ENCODE assay signal across 8 mouse cellular contexts in genomic region chr1:172313613-172314411, GRCm38 (mm10). TPM values are rescaled to one million over a fixed set of nuclear protein-coding genes. Genes with fewer than 3 reads are reported as not detected.
DNase-seq lines count a peak whose midpoint lies in the region; ATAC-seq and TF ChIP-seq lines count a peak whose summit lies in the region.

No protein-coding gene starts in this region.

- no peaks in the 10 kb centered on the region for H3K9me3 ChIP-seq in lung, embryonic 14.5 days (ENCODE audit: low read depth, low read length)
- no peaks in the 10 kb centered on the region for H3K9me3 ChIP-seq in embryonic facial prominence, embryonic 10.5 days
- H3K9me3 ChIP-seq in intestine, embryonic 15.5 days = no peaks in the 10 kb centered on the region
- no peaks in the 10 kb centered on the region for H3K9me3 ChIP-seq in neural tube, embryonic 14.5 days (ENCODE audit: control insufficient read depth, low read length)

- WGBS in lung, embryonic 14.5 days = 75% methylated on average over 10 of the region's 10 CpGs
- 74% methylated on average over 10 of the region's 10 CpGs for WGBS in embryonic facial prominence, embryonic 10.5 days
- 80% methylated on average over 10 of the region's 10 CpGs for WGBS in intestine, embryonic 15.5 days
- WGBS in neural tube, embryonic 14.5 days = 55% methylated on average over 10 of the region's 10 CpGs
- WGBS in thymus, adult 2 months = 90% methylated on average over 10 of the region's 10 CpGs

- H3K36me3 ChIP-seq in lung, embryonic 14.5 days (ENCODE audit: insufficient read depth) = peaks cover 17% of the 10 kb centered on the region
- H3K36me3 ChIP-seq in embryonic facial prominence, embryonic 10.5 days (replicated peaks) = peaks cover 22% of the 10 kb centered on the region
- H3K36me3 ChIP-seq in intestine, embryonic 15.5 days = peaks cover 9% of the 10 kb centered on the region; the same call in 1 of the 2 replicates
- H3K36me3 ChIP-seq in neural tube, embryonic 14.5 days (ENCODE audit: control insufficient read depth, insufficient read depth, low read length) = no peaks in the 10 kb centered on the region
- H3K36me3 ChIP-seq in thymus, adult 2 months (ENCODE audit: control insufficient read depth, insufficient read depth, low read length) = no peaks in the 10 kb centered on the region; the same call in 1 of the 2 replicates

- H3K9ac ChIP-seq in lung, embryonic 14.5 days = no peak overlapping the region
- no peak overlapping the region for H3K9ac ChIP-seq in intestine, embryonic 15.5 days
- H3K9ac ChIP-seq in neural tube, embryonic 14.5 days (replicated peaks; ENCODE audit: low read depth, low read length) = no peak overlapping the region

- ATAC-seq in lung, embryonic 14.5 days (ENCODE audit: insufficient read depth) = no peak
- no peak for ATAC-seq in intestine, embryonic 15.5 days
- ATAC-seq in neural tube, embryonic 14.5 days (ENCODE audit: low read depth) = no peak

- TF ChIP-seq CTCF in lung, embryonic 14.5 days (IDR thresholded peaks at IDR 0.05; ENCODE audit: low read depth) = no peak
- no peak for TF ChIP-seq CTCF in thymus, adult 2 months (IDR thresholded peaks at IDR 0.05; ENCODE audit: borderline replicate concordance, control insufficient read depth, extremely low read depth, insufficient read depth, low read length, poor library complexity)

- TF ChIP-seq POLR2A in thymus, adult 2 months (IDR thresholded peaks at IDR 0.05; ENCODE audit: control insufficient read depth, extremely low read depth, insufficient read depth, low read length, poor library complexity) = no peak

- no peaks in the 10 kb centered on the region for H3K27me3 ChIP-seq in lung, embryonic 14.5 days (ENCODE audit: insufficient read depth, low read length)
- H3K27me3 ChIP-seq in embryonic facial prominence, embryonic 10.5 days (replicated peaks; ENCODE audit: low read depth, poor library complexity, severe bottlenecking) = peaks cover 46% of the 10 kb centered on the region
- no peaks in the 10 kb centered on the region for H3K27me3 ChIP-seq in intestine, embryonic 15.5 days (replicated peaks)
- H3K27me3 ChIP-seq in neural tube, embryonic 14.5 days (ENCODE audit: control insufficient read depth, insufficient read depth, low read length) = no peaks in the 10 kb centered on the region
- no peaks in the 10 kb centered on the region for H3K27me3 ChIP-seq in thymus, adult 2 months (ENCODE audit: control insufficient read depth, insufficient read depth, low read length)

- H3K4me3 ChIP-seq in lung, embryonic 14.5 days (ENCODE audit: low read depth, low read length) = 0 out of 2 replicates have a peak overlapping the region, but pooled peaks have one; percentile 3
- peak overlapping the region; percentile 80; the same call in 1 of the 2 replicates for H3K4me3 ChIP-seq in embryonic facial prominence, embryonic 10.5 days
- H3K4me3 ChIP-seq in intestine, embryonic 15.5 days (replicated peaks) = peak overlapping the region; percentile 74; the same call in 1 of the 2 replicates
- peak overlapping the region; percentile 50; the same call in 1 of the 2 replicates for H3K4me3 ChIP-seq in neural tube, embryonic 14.5 days (ENCODE audit: low read depth, low read length)
- no peak overlapping the region for H3K4me3 ChIP-seq in thymus, adult 2 months (ENCODE audit: control insufficient read depth, insufficient read depth, low read length)

- H3K4me1 ChIP-seq in lung, embryonic 14.5 days (ENCODE audit: insufficient read depth) = peaks cover 8% of the 10 kb centered on the region
- H3K4me1 ChIP-seq in embryonic facial prominence, embryonic 10.5 days = peaks cover 75% of the 10 kb centered on the region
- H3K4me1 ChIP-seq in intestine, embryonic 15.5 days (replicated peaks) = peaks cover 23% of the 10 kb centered on the region
- H3K4me1 ChIP-seq in neural tube, embryonic 14.5 days (ENCODE audit: control insufficient read depth, insufficient read depth, low read length) = peaks cover 14% of the 10 kb centered on the region
- peaks cover 30% of the 10 kb centered on the region for H3K4me1 ChIP-seq in thymus, adult 2 months (replicated peaks; ENCODE audit: control insufficient read depth, insufficient read depth, low read length)

- H3K4me2 ChIP-seq in lung, embryonic 14.5 days = peak overlapping the region; percentile 97
- peak overlapping the region; percentile 85 for H3K4me2 ChIP-seq in intestine, embryonic 15.5 days (replicated peaks)
- H3K4me2 ChIP-seq in neural tube, embryonic 14.5 days (ENCODE audit: low read depth, low read length) = peak overlapping the region; percentile 89; the same call in 1 of the 2 replicates

- no peak overlapping the region for H3K27ac ChIP-seq in lung, embryonic 14.5 days (ENCODE audit: low read depth)
- no peak overlapping the region for H3K27ac ChIP-seq in embryonic facial prominence, embryonic 10.5 days (replicated peaks)
- H3K27ac ChIP-seq in intestine, embryonic 15.5 days = no peak overlapping the region
- H3K27ac ChIP-seq in neural tube, embryonic 14.5 days (ENCODE audit: low read depth, low read length) = 0 out of 2 replicates have a peak overlapping the region, but pooled peaks have one; percentile 18
- H3K27ac ChIP-seq in thymus, adult 2 months (ENCODE audit: control insufficient read depth, insufficient read depth, low read length) = no peak overlapping the region

- DNase-seq in lung, embryonic 14.5 days = no peak
- no peak for DNase-seq in lung, postnatal 14 days
- no peak for DNase-seq in embryonic facial prominence, embryonic 10.5 days (ENCODE audit: low spot score)
- no peak for DNase-seq in spleen, postnatal 10 days (ENCODE audit: low spot score in 2 of 2)
- DNase-seq in thymus, adult 2 months = no peak
- DNase-seq in spleen, adult 18-20 months = no peak

RNA-seq across cellular contexts. Expression of gene Kcnj9, which starts 15.3 kb away (rescaled TPM):
- 0.04 TPM in 1 of 2 replicates, not detected in the other for polyA plus RNA-seq in lung, embryonic 14.5 days (2014; fragmentation: Nextera tagmentation; extraction: Ambion mirVana)
- 0.10 and 0.11 TPM in 2 replicates for polyA plus RNA-seq in embryonic facial prominence, embryonic 10.5 days (2016; fragmentation: Nextera tagmentation; extraction: Ambion mirVana)
- 0.08 TPM in 1 of 2 replicates, not detected in the other for polyA plus RNA-seq in intestine, embryonic 15.5 days (2015; fragmentation: Nextera tagmentation; extraction: Ambion mirVana)
- polyA plus RNA-seq in neural tube, embryonic 14.5 days (2014; fragmentation: Nextera tagmentation; extraction: Ambion mirVana) = 1.3 and 2.7 TPM in 2 replicates
- polyA plus RNA-seq in thymus, adult 2 months (2012; rRNA removed) = 1.5 TPM in 2 replicates

RNA-seq across cellular contexts. Expression of gene Atp1a2, which starts 15.9 kb away (rescaled TPM):
- 1.3 and 1.4 TPM in 2 replicates for polyA plus RNA-seq in lung, embryonic 14.5 days (2014; fragmentation: Nextera tagmentation; extraction: Ambion mirVana)
- polyA plus RNA-seq in embryonic facial prominence, embryonic 10.5 days (2016; fragmentation: Nextera tagmentation; extraction: Ambion mirVana) = 1.2 and 1.4 TPM in 2 replicates
- 3.3 TPM in 2 replicates for polyA plus RNA-seq in intestine, embryonic 15.5 days (2015; fragmentation: Nextera tagmentation; extraction: Ambion mirVana)
- polyA plus RNA-seq in neural tube, embryonic 14.5 days (2014; fragmentation: Nextera tagmentation; extraction: Ambion mirVana) = 23.6 and 27.9 TPM in 2 replicates
- 24.4 and 28.5 TPM in 2 replicates for polyA plus RNA-seq in thymus, adult 2 months (2012; rRNA removed)

RNA-seq across cellular contexts. Expression of gene Kcnj10, which starts 27.2 kb away (rescaled TPM):
- polyA plus RNA-seq in lung, embryonic 14.5 days (2014; fragmentation: Nextera tagmentation; extraction: Ambion mirVana) = 0.18 and 0.24 TPM in 2 replicates
- 0.09 and 0.15 TPM in 2 replicates for polyA plus RNA-seq in embryonic facial prominence, embryonic 10.5 days (2016; fragmentation: Nextera tagmentation; extraction: Ambion mirVana)
- 0.08 TPM in 2 replicates for polyA plus RNA-seq in intestine, embryonic 15.5 days (2015; fragmentation: Nextera tagmentation; extraction: Ambion mirVana)
- 2.3 and 2.6 TPM in 2 replicates for polyA plus RNA-seq in neural tube, embryonic 14.5 days (2014; fragmentation: Nextera tagmentation; extraction: Ambion mirVana)
- 3.2 and 3.9 TPM in 2 replicates for polyA plus RNA-seq in thymus, adult 2 months (2012; rRNA removed)

RNA-seq across cellular contexts. Expression of gene Igsf8, which starts 52.4 kb away (rescaled TPM):
- 38.6 and 47.8 TPM in 2 replicates for polyA plus RNA-seq in lung, embryonic 14.5 days (2014; fragmentation: Nextera tagmentation; extraction: Ambion mirVana)
- 33.7 and 39.5 TPM in 2 replicates for polyA plus RNA-seq in embryonic facial prominence, embryonic 10.5 days (2016; fragmentation: Nextera tagmentation; extraction: Ambion mirVana)
- 46.1 and 53.3 TPM in 2 replicates for polyA plus RNA-seq in intestine, embryonic 15.5 days (2015; fragmentation: Nextera tagmentation; extraction: Ambion mirVana)
- 66.2 and 72.2 TPM in 2 replicates for polyA plus RNA-seq in neural tube, embryonic 14.5 days (2014; fragmentation: Nextera tagmentation; extraction: Ambion mirVana)
- polyA plus RNA-seq in thymus, adult 2 months (2012; rRNA removed) = 159 and 162 TPM in 2 replicates

RNA-seq across cellular contexts. Expression of gene Atp1a4, which starts 55.6 kb away (rescaled TPM):
- not detected in 2 replicates for polyA plus RNA-seq in lung, embryonic 14.5 days (2014; fragmentation: Nextera tagmentation; extraction: Ambion mirVana)
- polyA plus RNA-seq in embryonic facial prominence, embryonic 10.5 days (2016; fragmentation: Nextera tagmentation; extraction: Ambion mirVana) = not detected in 2 replicates
- not detected in 2 replicates for polyA plus RNA-seq in intestine, embryonic 15.5 days (2015; fragmentation: Nextera tagmentation; extraction: Ambion mirVana)
- not detected in 2 replicates for polyA plus RNA-seq in neural tube, embryonic 14.5 days (2014; fragmentation: Nextera tagmentation; extraction: Ambion mirVana)
- 0.07 TPM in 1 of 2 replicates, not detected in the other for polyA plus RNA-seq in thymus, adult 2 months (2012; rRNA removed)
